Mouse (Mus musculus) cortical plate, adult 2 months (tissue): Measurements from ENCODE around the gene Mob1a.

Experiments used
- CTCF ChIP-seq: fragments of 200-500 bp; IDR thresholded peaks from 2 replicates; pipeline ENCODE4 v1.5.1; 2011; ENCODE audit warnings: mild to moderate bottlenecking, control low read depth, low read length; ENCODE audit not compliant: insufficient read depth; ENCODE audit errors: extremely low read depth
- POLR2A ChIP-seq: fragments of 200-500 bp; IDR thresholded peaks from 2 replicates; pipeline ENCODE4 v1.6.1; 2011; ENCODE audit warnings: mild to moderate bottlenecking, low read length, control low read depth; ENCODE audit not compliant: insufficient read depth; ENCODE audit errors: extremely low read depth

DNA sequence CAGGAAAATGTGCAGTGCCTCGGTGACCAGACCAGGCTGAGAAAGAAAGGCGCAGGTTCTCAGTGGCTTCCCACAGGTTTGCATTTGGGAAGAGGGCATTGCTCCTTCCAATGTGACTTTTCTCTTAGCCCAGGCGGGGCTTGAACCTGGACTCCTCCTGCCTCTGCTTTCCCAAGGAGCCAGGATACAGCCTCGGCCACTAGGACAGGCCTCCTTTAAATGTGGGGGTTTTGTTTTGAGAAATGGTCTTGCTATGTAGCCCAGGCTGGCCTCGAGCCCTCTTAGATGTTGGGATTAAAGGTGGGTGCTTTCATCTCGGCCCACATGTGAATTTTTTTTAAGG, 549 bp downstream of the Mob1a start:
- TF ChIP-seq CTCF (no peak), POLR2A (no peak)
